In genomic region chr4:133338521-133339095, GRCm38 (mm10) we compare ENCODE assay signal across 8 mouse cellular contexts. TPM values are rescaled to one million over a fixed set of nuclear protein-coding genes. Genes with fewer than 3 reads are reported as not detected.
DNase-seq lines count a peak whose midpoint lies in the region; ATAC-seq and TF ChIP-seq lines count a peak whose summit lies in the region.

No protein-coding gene starts in this region.

- peak overlapping the region; percentile 71 for H3K9ac ChIP-seq in intestine, postnatal 0 days (ENCODE audit: low read depth, low read length)

- H3K4me1 ChIP-seq in testis, adult 2 months (ENCODE audit: control insufficient read depth, insufficient read depth, low read length): peaks cover 4% of the 10 kb centered on the region; the same call in 1 of the 2 replicates
- H3K4me1 ChIP-seq in intestine, postnatal 0 days (replicated peaks; ENCODE audit: control insufficient read depth, insufficient read depth, low read length): no peaks in the 10 kb centered on the region

- no peaks in the 10 kb centered on the region for H3K27me3 ChIP-seq in testis, adult 2 months (ENCODE audit: control insufficient read depth, insufficient read depth, low read length)
- no peaks in the 10 kb centered on the region for H3K27me3 ChIP-seq in intestine, postnatal 0 days (replicated peaks; ENCODE audit: control insufficient read depth, insufficient read depth, low read length)
- H3K27me3 ChIP-seq in myocyte (ENCODE audit: control insufficient read depth, insufficient read depth, insufficient read length): no peaks in the 10 kb centered on the region

- peak overlapping the region; percentile 85 for H3K4me3 ChIP-seq in testis, adult 2 months (ENCODE audit: control insufficient read depth, low read depth, low read length)
- peak overlapping the region; percentile 84 for H3K4me3 ChIP-seq in intestine, postnatal 0 days (ENCODE audit: low read depth, low read length)
- H3K4me3 ChIP-seq in myocyte: peak overlapping the region; percentile 49

- peak overlapping the region; percentile 97 for H3K4me2 ChIP-seq in intestine, postnatal 0 days (replicated peaks; ENCODE audit: low read depth)
- peak overlapping the region; percentile 62 for H3K4me2 ChIP-seq in myocyte (ENCODE audit: low read depth)

- 2% methylated on average over 37 of the region's 39 CpGs for WGBS in intestine, postnatal 0 days

- H3K9me3 ChIP-seq in intestine, postnatal 0 days (ENCODE audit: control insufficient read depth): no peaks in the 10 kb centered on the region

- TF ChIP-seq CTCF in testis, adult 2 months (IDR thresholded peaks at IDR 0.05; ENCODE audit: control insufficient read depth, insufficient read depth, insufficient replicate concordance, low read depth, low read length): no peak
- TF ChIP-seq CTCF in intestine, postnatal 0 days (IDR thresholded peaks at IDR 0.05; ENCODE audit: low read depth): no peak

- H3K79me2 ChIP-seq in myocyte (ENCODE audit: control insufficient read depth, insufficient read depth): peaks cover 5% of the 10 kb centered on the region

- H3K36me3 ChIP-seq in testis, adult 2 months (ENCODE audit: control insufficient read depth, insufficient read depth, low read length): no peaks in the 10 kb centered on the region
- H3K36me3 ChIP-seq in intestine, postnatal 0 days (ENCODE audit: control insufficient read depth, insufficient read depth): no peaks in the 10 kb centered on the region
- H3K36me3 ChIP-seq in myocyte (ENCODE audit: control insufficient read depth, insufficient read depth): no peaks in the 10 kb centered on the region

- H3ac ChIP-seq in myocyte (ENCODE audit: control insufficient read depth, insufficient read length): peak overlapping the region; percentile 40

- peak; percentile 46; the same call in 1 of the 2 replicates for ATAC-seq in cerebellum, adult (ENCODE audit: insufficient number of reproducible peaks, low FRiP score, low TSS enrichment)
- peak; percentile 34 for ATAC-seq in intestine, postnatal 0 days

- peak overlapping the region; percentile 45 for H3K27ac ChIP-seq in testis, adult 2 months (ENCODE audit: control insufficient read depth, insufficient read depth, low read depth, low read length)
- peak overlapping the region; percentile 69 for H3K27ac ChIP-seq in intestine, postnatal 0 days (ENCODE audit: low read depth, low read length)

- DNase-seq in cerebellum, adult 9-11 months: no peak
- no peak for DNase-seq in testis, postnatal 10 days (ENCODE audit: low spot score)
- no peak for DNase-seq in right cerebral cortex, adult 2 months (ENCODE audit: low spot score in 2 of 2)
- DNase-seq in ovary, postnatal 14 days (ENCODE audit: low spot score): no peak

- TF ChIP-seq POLR2A in testis, adult 2 months (IDR thresholded peaks at IDR 0.05; ENCODE audit: control insufficient read depth, low read depth, low read length): no peak
- TF ChIP-seq POLR2A in myocyte (IDR thresholded peaks at IDR 0.05; ENCODE audit: insufficient read length, low read depth): no peak

TF ChIP-seq in myocyte, 11 proteins besides CTCF, POLR2A, EP300 and RAD21:
- TF ChIP-seq TCF12 (IDR thresholded peaks at IDR 0.05; ENCODE audit: insufficient read depth, poor library complexity, severe bottlenecking) (no peak), TCF3 (IDR thresholded peaks at IDR 0.05; ENCODE audit: insufficient read length, low read depth) (no peak), REST (IDR thresholded peaks at IDR 0.05; ENCODE audit: insufficient read depth, insufficient read length) (no peak), MYOD1 (IDR thresholded peaks at IDR 0.05; ENCODE audit: control insufficient read depth in 1 of 3, insufficient read length in 2 of 3, low read depth in 2 of 3) (no peak), USF1 (IDR thresholded peaks at IDR 0.05; ENCODE audit: low read depth) (no peak), POLR2AphosphoS2 (IDR thresholded peaks at IDR 0.05; ENCODE audit: insufficient read length, low read depth) (no peak), E2F4 (IDR thresholded peaks at IDR 0.05; ENCODE audit: insufficient read depth) (no peak), SRF (IDR thresholded peaks at IDR 0.05; ENCODE audit: control insufficient read depth, insufficient read length, low read depth) (no peak), CEBPB (IDR thresholded peaks at IDR 0.05; ENCODE audit: insufficient read depth, poor library complexity, severe bottlenecking) (no peak)

RNA-seq across cellular contexts. Expression of gene Wdtc1, which starts 14.7 kb away (rescaled TPM):
- polyA plus RNA-seq in testis, adult 2 months (2012; rRNA removed): 323 and 338 TPM in 2 replicates
- 7.2 and 8.2 TPM in 2 replicates for polyA plus RNA-seq in intestine, postnatal 0 days (2015; fragmentation: Nextera tagmentation; extraction: Ambion mirVana)
- 53.1 TPM for polyA plus RNA-seq in myocyte (2012; fragmentation: generic; extraction: Trizol)

RNA-seq across cellular contexts. Expression of gene Slc9a1, which starts 30.9 kb away (rescaled TPM):
- polyA plus RNA-seq in testis, adult 2 months (2012; rRNA removed): 48.4 and 59.6 TPM in 2 replicates
- polyA plus RNA-seq in intestine, postnatal 0 days (2015; fragmentation: Nextera tagmentation; extraction: Ambion mirVana): 5.7 and 6.1 TPM in 2 replicates
- 23.3 TPM for polyA plus RNA-seq in myocyte (2012; fragmentation: generic; extraction: Trizol)
